ENCODE assay signal across 8 mouse cellular contexts in the genomic region with DNA sequence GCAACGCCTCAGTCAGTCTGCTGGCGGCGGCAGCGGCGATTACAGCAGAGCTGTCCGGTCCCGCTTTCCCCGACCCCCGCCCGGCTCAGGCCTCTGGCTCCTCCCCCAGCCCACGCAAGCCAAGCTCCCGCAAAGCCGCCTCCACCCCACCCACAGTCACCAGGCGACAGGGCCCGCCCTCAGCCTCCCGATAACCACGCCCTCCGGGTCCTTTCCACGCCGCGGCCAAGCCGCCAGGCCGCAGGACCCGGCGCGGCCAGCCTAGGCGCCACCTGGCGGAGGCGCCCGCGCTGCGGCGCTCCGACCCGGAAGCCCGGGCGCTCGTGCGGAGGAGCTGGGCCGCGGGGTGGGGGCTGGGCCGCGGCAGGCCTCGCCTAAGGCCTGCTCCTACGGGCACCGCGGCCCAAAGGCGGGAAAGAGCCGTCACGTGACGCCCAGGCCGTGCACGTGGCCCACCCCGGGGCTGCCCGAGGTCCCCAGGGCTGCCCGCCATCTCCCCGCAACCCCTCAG. TPM values are rescaled to one million over a fixed set of nuclear protein-coding genes. Genes with fewer than 3 reads are reported as not detected.
DNase-seq lines count a peak whose midpoint lies in the region; ATAC-seq lines count a peak whose summit lies in the region.

No protein-coding gene starts in this region.

- WGBS in hindbrain, embryonic 13.5 days: under 1% methylated on average over 47 of the region's 57 CpGs
- WGBS in lung, embryonic 16.5 days: 4% methylated on average over 54 of the region's 57 CpGs

- no peaks in the 10 kb centered on the region; the same call in 1 of the 2 replicates for H3K36me3 ChIP-seq in hindbrain, embryonic 13.5 days
- H3K36me3 ChIP-seq in lung, embryonic 16.5 days (ENCODE audit: control insufficient read depth, insufficient read depth, low read length): no peaks in the 10 kb centered on the region

- H3K9ac ChIP-seq in hindbrain, embryonic 13.5 days: peak overlapping the region; percentile 66
- peak overlapping the region; percentile 75 for H3K9ac ChIP-seq in lung, embryonic 16.5 days (ENCODE audit: low read length)

- no peaks in the 10 kb centered on the region for H3K27me3 ChIP-seq in hindbrain, embryonic 13.5 days
- H3K27me3 ChIP-seq in lung, embryonic 16.5 days (ENCODE audit: control insufficient read depth, insufficient read depth, low read depth, low read length): no peaks in the 10 kb centered on the region

- DNase-seq in WW6 (ENCODE audit: low read depth, low spot score): peak; percentile 47
- peak; percentile 82 to 92 for DNase-seq in cerebellum, postnatal 36 days
- peak; percentile 33 to 56 for DNase-seq in frontal cortex, postnatal 25 days (ENCODE audit: low spot score in 2 of 2)
- peak; percentile 84 to 87 for DNase-seq in layer of hippocampus, postnatal 10 days (ENCODE audit: low spot score in 2 of 2)
- DNase-seq in ovary, adult 18-20 months (ENCODE audit: low spot score): peak; percentile 89
- DNase-seq in thymus, adult 18-20 months: peak; percentile 75 to 79

- ATAC-seq in hindbrain, embryonic 13.5 days (ENCODE audit: low FRiP score): peak; percentile 96
- peak; percentile 98 for ATAC-seq in lung, embryonic 16.5 days (ENCODE audit: low read depth)

- H3K9me3 ChIP-seq in hindbrain, embryonic 13.5 days: 0 out of 2 replicates have a peak, but pooled peaks cover 8% of the 10 kb centered on the region
- peaks cover 14% of the 10 kb centered on the region for H3K9me3 ChIP-seq in lung, embryonic 16.5 days (ENCODE audit: control insufficient read depth, low read length)

- peak overlapping the region; percentile 56 for H3K4me2 ChIP-seq in hindbrain, embryonic 13.5 days
- H3K4me2 ChIP-seq in lung, embryonic 16.5 days (ENCODE audit: low read depth, low read length): peak overlapping the region; percentile 71

- peak overlapping the region; percentile 55 for H3K27ac ChIP-seq in hindbrain, embryonic 13.5 days
- peak overlapping the region; percentile 61; the same call in 1 of the 2 replicates for H3K27ac ChIP-seq in lung, embryonic 16.5 days (ENCODE audit: low read length)

- H3K4me1 ChIP-seq in hindbrain, embryonic 13.5 days (replicated peaks): no peaks in the 10 kb centered on the region
- H3K4me1 ChIP-seq in lung, embryonic 16.5 days (replicated peaks; ENCODE audit: control insufficient read depth, insufficient read depth, low read length): 0 out of 2 replicates have a peak, but pooled peaks cover 3% of the 10 kb centered on the region

- H3K4me3 ChIP-seq in hindbrain, embryonic 13.5 days: peak overlapping the region; percentile 45
- peak overlapping the region; percentile 50 for H3K4me3 ChIP-seq in lung, embryonic 16.5 days (ENCODE audit: low read length)

RNA-seq across cellular contexts. Expression of a gene that starts 0.7 kb away (rescaled TPM):
- 0.27 and 0.48 TPM in 2 replicates for polyA plus RNA-seq in hindbrain, embryonic 13.5 days (2015; fragmentation: Nextera tagmentation; extraction: Ambion mirVana)
- 1 to 10 TPM; 2.2 to 2.6 TPM for total RNA-seq in layer of hippocampus, postnatal 10 days (2021)
- 0.25 TPM in 1 of 2 replicates, not detected in the other for polyA plus RNA-seq in lung, embryonic 16.5 days (2015; fragmentation: Nextera tagmentation; extraction: Ambion mirVana)

Comparison
In these comparisons a context has a peak if more than half of its experiments do, and no peak if none do; other contexts are left out.
1. Peak in every context shown above with its lines: DNase-seq, ATAC-seq, H3K4me3 ChIP-seq and H3K27ac ChIP-seq.